Mouse (Mus musculus) embryonic facial prominence, embryonic 15.5 days (tissue): ENCODE measurements around the gene Tcerg1l. TPM values are rescaled to one million over a fixed set of nuclear protein-coding genes. Genes with fewer than 3 reads are reported as not detected.

Experiments
- ATAC-seq: fragments of 200-750 bp; cut with Nextera tagmentation; 2 replicates; pipeline ENCODE4 v1.8.0; 2017; ENCODE audit warnings: low read depth, moderate TSS enrichment; ENCODE audit not compliant: insufficient number of reproducible peaks, low FRiP score, low TSS enrichment
- H3K27ac ChIP-seq: fragments of 300-500 bp; sonication (generic); replicated peaks from 2 replicates; pipeline ENCODE4 v1.5.1; 2015; ENCODE audit warnings: mild to moderate bottlenecking, inconsistent platforms
- H3K27me3 ChIP-seq: fragments of 300-500 bp; sonication (generic); 2 replicates; pipeline ENCODE4 v1.6.1; 2015; ENCODE audit warnings: inconsistent platforms
- H3K36me3 ChIP-seq: fragments of 300-500 bp; sonication (generic); 2 replicates; pipeline ENCODE4 v1.6.1; 2015; ENCODE audit warnings: mild to moderate bottlenecking, inconsistent platforms
- H3K4me1 ChIP-seq: fragments of 300-500 bp; sonication (generic); 2 replicates; pipeline ENCODE4 v1.6.1; 2015; ENCODE audit warnings: inconsistent platforms
- H3K4me2 ChIP-seq: fragments of 300-500 bp; sonication (generic); replicated peaks from 2 replicates; pipeline ENCODE4 v1.6.1; 2015; ENCODE audit warnings: mild to moderate bottlenecking, inconsistent platforms
- H3K4me3 ChIP-seq: fragments of 300-500 bp; sonication (generic); replicated peaks from 2 replicates; pipeline ENCODE4 v1.5.1; 2015; ENCODE audit warnings: mild to moderate bottlenecking, inconsistent platforms
- H3K9ac ChIP-seq: fragments of 300-500 bp; sonication (generic); 2 replicates; pipeline ENCODE4 v1.6.1; 2015; ENCODE audit warnings: inconsistent platforms
- H3K9me3 ChIP-seq: fragments of 300-500 bp; sonication (generic); replicated peaks from 2 replicates; pipeline ENCODE4 v1.6.1; 2016; ENCODE audit warnings: inconsistent platforms
- WGBS: fragments of 180-500 bp; shearing (Covaris S2); methylation state at CpG from one replicate; pipeline ENCODE4 v1.1.7; 2015; 5-methylcytosine and 5-hydroxymethylcytosine counted together
- polyA plus RNA-seq: library from polyadenylated mRNA; unstranded; fragments of >200 nt; fragmentation: Nextera tagmentation; extraction: Ambion mirVana; gene quantifications from 2 replicates; pipeline ENCODE4 v1.2.1, GENCODE M21; 2015

Tcerg1l gene
- 0.46 and 0.88 TPM in 2 replicates for polyA plus RNA-seq

- ATAC-seq: no peak
- Histone ChIP-seq H3K4me2 (peak within 1 kb of the TSS; percentile 94), H3K9me3 (no peaks in the 10 kb centered on the region), H3K27me3 (peaks cover 58% of the 10 kb centered on the region), H3K27ac (no peak within 1 kb of the TSS), H3K4me1 (peaks cover 16% of the 10 kb centered on the region), H3K4me3 (peak within 1 kb of the TSS; percentile 49), H3K36me3 (no peaks in the 10 kb centered on the region), H3K9ac (no peak within 1 kb of the TSS)
- WGBS: under 1% methylated on average over 74 of the region's 76 CpGs
Observed at GRCm38 (mm10) chr7:138397485-138398181, at the start of gene Tcerg1l. Tcerg1l (minus strand) TSS chr7:138397730.

DNA sequence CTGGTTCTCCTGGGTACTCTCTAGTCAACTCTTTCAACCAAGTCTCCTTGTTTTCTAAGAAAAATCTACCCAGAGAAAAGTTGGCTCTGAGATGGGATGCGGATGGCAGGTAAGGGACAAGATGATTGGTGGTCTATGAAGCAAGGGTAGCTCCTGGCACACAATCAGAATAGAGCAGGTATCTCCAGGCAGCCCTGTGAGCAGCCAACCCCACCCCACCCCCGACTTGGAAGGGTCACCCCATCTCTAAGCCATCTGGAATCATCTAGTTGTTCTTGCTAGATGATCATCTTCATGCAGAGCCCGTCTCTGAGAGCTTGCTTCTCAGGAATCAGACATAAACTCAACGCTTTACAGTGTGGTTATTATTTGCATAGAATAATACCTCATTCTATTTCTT, 44.6 kb upstream of the Tcerg1l start:
- no peaks in the 10 kb centered on the region for H3K36me3 ChIP-seq
- ATAC-seq: no peak
- no peaks in the 10 kb centered on the region for H3K27me3 ChIP-seq
- WGBS: 65% methylated on average over 4 of the region's 4 CpGs
- H3K9me3 ChIP-seq: no peaks in the 10 kb centered on the region
- no peak overlapping the region for H3K9ac ChIP-seq
- H3K4me1 ChIP-seq: no peaks in the 10 kb centered on the region
- no peak overlapping the region for H3K4me3 ChIP-seq
- H3K27ac ChIP-seq: no peak overlapping the region
- H3K4me2 ChIP-seq: no peak overlapping the region

DNA sequence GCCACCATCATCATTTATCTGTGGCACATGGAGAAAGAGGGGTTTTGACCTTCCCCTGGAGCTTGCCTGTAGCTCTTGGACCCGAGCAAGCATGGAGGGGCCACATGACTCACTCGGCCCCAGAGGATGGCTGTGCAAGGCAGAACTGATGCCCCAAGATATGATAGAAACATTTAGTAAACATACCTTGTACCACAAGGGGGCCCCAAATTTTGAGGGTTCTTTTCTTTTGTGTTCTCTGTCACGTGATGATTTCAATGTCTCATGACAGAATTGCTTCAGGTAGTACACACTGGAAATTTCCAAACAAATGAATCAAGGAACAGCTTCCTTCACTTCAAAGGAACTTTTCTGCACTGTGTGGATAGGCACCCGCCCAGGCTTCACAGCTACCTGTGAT, 35.0 kb upstream of the Tcerg1l start:
- ATAC-seq: no peak
- Histone ChIP-seq H3K4me2 (no peak overlapping the region), H3K4me3 (no peak overlapping the region), H3K27me3 (no peaks in the 10 kb centered on the region), H3K36me3 (no peaks in the 10 kb centered on the region), H3K9me3 (no peaks in the 10 kb centered on the region), H3K27ac (no peak overlapping the region), H3K4me1 (no peaks in the 10 kb centered on the region), H3K9ac (no peak overlapping the region)
- 57% methylated on average over 4 of the region's 4 CpGs for WGBS

DNA sequence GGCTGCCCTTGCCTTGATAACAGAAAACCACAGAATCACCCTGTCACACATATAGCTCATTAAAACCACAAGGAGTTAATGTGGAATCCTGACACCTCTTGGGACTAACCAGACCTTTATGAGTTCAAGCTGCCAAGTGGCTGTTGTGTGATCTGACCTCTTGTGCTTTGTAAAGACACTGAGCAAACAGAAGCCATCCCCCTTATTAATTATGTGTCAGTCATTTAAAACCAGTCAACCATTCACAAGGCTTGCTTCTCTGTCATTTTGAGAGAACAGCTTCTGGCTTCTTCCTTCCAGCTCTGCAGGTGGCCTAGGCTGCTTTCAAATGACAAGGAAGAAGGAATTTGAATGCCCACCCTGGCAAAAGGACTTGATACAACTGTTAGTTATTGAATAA, 33.9 kb upstream of the Tcerg1l start:
- no peak for ATAC-seq
- Histone ChIP-seq H3K9me3 (no peaks in the 10 kb centered on the region), H3K4me3 (no peak overlapping the region), H3K4me2 (no peak overlapping the region), H3K27ac (no peak overlapping the region), H3K36me3 (no peaks in the 10 kb centered on the region), H3K4me1 (no peaks in the 10 kb centered on the region), H3K9ac (no peak overlapping the region), H3K27me3 (no peaks in the 10 kb centered on the region)

- Histone ChIP-seq H3K9ac (no peak overlapping the region), H3K27me3 (no peaks in the 10 kb centered on the region), H3K4me3 (no peak overlapping the region), H3K9me3 (no peaks in the 10 kb centered on the region), H3K27ac (no peak overlapping the region), H3K4me1 (no peaks in the 10 kb centered on the region), H3K36me3 (no peaks in the 10 kb centered on the region), H3K4me2 (no peak overlapping the region)
- no peak for ATAC-seq
- 60% methylated on average over 7 of the region's 7 CpGs for WGBS
Observed at GRCm38 (mm10) chr7:138429916-138430315, 32.4 kb upstream of the Tcerg1l start.

DNA sequence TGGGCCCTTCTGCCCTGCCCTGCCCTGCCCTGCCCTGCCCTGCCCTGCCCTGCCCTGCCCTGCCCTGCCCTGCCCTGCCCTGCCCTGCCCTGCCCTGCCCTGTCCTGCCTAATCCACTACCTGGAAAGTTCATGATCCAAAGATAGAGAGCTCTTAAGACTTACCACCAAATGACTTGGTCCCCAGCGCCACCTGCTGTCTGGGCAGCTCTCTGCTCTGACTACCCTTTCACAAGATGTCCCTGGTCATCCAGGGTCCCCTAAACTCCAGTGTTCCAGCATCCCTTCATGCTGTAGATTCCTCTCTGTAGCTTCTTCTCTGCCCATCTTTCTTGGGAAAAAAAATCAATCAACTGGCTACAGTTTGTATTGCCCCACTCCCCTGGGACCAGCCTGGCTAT, 31.3 kb upstream of the Tcerg1l start:
- Histone ChIP-seq H3K9ac (no peak overlapping the region), H3K9me3 (no peaks in the 10 kb centered on the region), H3K4me3 (no peak overlapping the region), H3K4me2 (no peak overlapping the region), H3K36me3 (no peaks in the 10 kb centered on the region), H3K4me1 (no peaks in the 10 kb centered on the region), H3K27me3 (no peaks in the 10 kb centered on the region), H3K27ac (no peak overlapping the region)
- ATAC-seq: no peak
- WGBS: 50% methylated on average over 1 of the region's 1 CpGs

DNA sequence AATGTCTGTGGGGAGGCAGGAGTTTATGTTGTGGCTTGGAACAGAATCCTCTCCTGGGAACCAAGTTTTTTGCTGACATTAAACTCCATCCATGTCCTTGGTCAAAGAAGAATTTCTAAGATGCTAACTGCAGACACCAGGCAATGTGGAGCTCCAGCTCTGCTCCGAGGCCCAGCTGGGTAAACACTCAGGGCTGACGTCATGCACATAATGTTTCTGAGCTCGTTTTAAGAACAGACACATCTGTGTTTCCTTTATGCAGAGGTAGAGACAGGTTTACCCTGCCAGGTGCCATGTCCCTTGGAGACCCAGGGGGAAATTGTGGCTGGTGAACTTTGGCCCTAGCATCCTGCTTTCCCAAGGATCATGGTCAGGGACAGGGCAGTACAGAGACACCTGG, 29.9 kb upstream of the Tcerg1l start:
- no peak; the same call in 1 of the 2 replicates for ATAC-seq
- 22% methylated on average over 3 of the region's 3 CpGs for WGBS
- H3K4me1 ChIP-seq: no peaks in the 10 kb centered on the region

GRCm38 (mm10) chr7:138413496-138413895, 16.0 kb upstream of the Tcerg1l start:
- H3K27ac ChIP-seq: no peak overlapping the region
- no peak overlapping the region for H3K9ac ChIP-seq
- ATAC-seq: no peak
- WGBS: 66% methylated on average over 5 of the region's 5 CpGs
- no peak overlapping the region for H3K4me2 ChIP-seq
- no peak overlapping the region for H3K4me3 ChIP-seq
- no peaks in the 10 kb centered on the region for H3K27me3 ChIP-seq
- H3K9me3 ChIP-seq: no peaks in the 10 kb centered on the region
- H3K4me1 ChIP-seq: no peaks in the 10 kb centered on the region
- H3K36me3 ChIP-seq: no peaks in the 10 kb centered on the region

More for the DNA sequence above, 29.9 kb upstream of the Tcerg1l start:
- Histone ChIP-seq H3K4me3 (no peak overlapping the region), H3K9me3 (no peaks in the 10 kb centered on the region), H3K4me2 (no peak overlapping the region), H3K27ac (no peak overlapping the region), H3K9ac (no peak overlapping the region), H3K36me3 (no peaks in the 10 kb centered on the region), H3K27me3 (no peaks in the 10 kb centered on the region)

DNA sequence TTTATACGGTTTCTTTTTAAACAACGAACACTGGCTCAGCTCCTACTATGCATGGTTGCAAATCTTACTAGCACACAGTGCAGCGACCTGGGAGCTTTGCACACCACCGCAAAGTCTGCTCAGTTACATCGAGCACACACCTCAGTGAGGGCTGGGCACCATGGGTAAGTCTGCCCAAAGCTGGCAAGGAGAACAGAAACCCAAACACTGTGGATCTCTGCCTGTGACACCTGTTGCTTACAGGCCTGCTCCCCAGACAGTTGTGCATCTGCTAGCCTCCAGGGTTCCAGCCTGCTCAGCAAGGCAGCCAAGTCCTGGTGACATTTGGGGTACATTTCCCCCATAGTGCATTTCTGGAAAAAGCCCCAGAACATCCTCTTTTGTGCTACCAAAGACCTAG, 4.1 kb upstream of the Tcerg1l start:
- no peak for ATAC-seq
- no peaks in the 10 kb centered on the region for H3K36me3 ChIP-seq
- peaks cover 43% of the 10 kb centered on the region for H3K27me3 ChIP-seq
- no peak overlapping the region for H3K4me3 ChIP-seq
- no peak overlapping the region for H3K4me2 ChIP-seq
- no peak overlapping the region for H3K27ac ChIP-seq
- peaks cover 16% of the 10 kb centered on the region for H3K4me1 ChIP-seq
- WGBS: 87% methylated on average over 5 of the region's 5 CpGs
- no peaks in the 10 kb centered on the region for H3K9me3 ChIP-seq
- H3K9ac ChIP-seq: no peak overlapping the region

GRCm38 (mm10) chr7:138400506-138401272, 3.2 kb upstream of the Tcerg1l start:
- Histone ChIP-seq H3K4me2 (no peak overlapping the region), H3K9ac (no peak overlapping the region), H3K9me3 (no peaks in the 10 kb centered on the region), H3K36me3 (no peaks in the 10 kb centered on the region), H3K4me3 (no peak overlapping the region), H3K27me3 (peaks cover 51% of the 10 kb centered on the region), H3K27ac (no peak overlapping the region), H3K4me1 (peaks cover 16% of the 10 kb centered on the region)
- 72% methylated on average over 8 of the region's 8 CpGs for WGBS
- ATAC-seq: no peak

- peak overlapping the region; percentile 49 for H3K4me3 ChIP-seq
- no peak overlapping the region for H3K9ac ChIP-seq
- peaks cover 16% of the 10 kb centered on the region for H3K4me1 ChIP-seq
- H3K4me2 ChIP-seq: peak overlapping the region; percentile 94
- H3K27ac ChIP-seq: no peak overlapping the region
- peaks cover 58% of the 10 kb centered on the region for H3K27me3 ChIP-seq
- H3K9me3 ChIP-seq: no peaks in the 10 kb centered on the region
- ATAC-seq: no peak; the same call in 1 of the 2 replicates
- no peaks in the 10 kb centered on the region for H3K36me3 ChIP-seq
- WGBS: 2% methylated on average over 21 of the region's 21 CpGs
Observed at GRCm38 (mm10) chr7:138398182-138398793, 758 bp upstream of the Tcerg1l start.
